Mouse (Mus musculus) forebrain, postnatal 0 days (tissue): ENCODE data around the gene Mcat. TPM values are rescaled to one million over a fixed set of nuclear protein-coding genes. Genes with fewer than 3 reads are reported as not detected.
A peak's percentile ranks its signal among the peaks of the same experiment; 100 is the strongest.

Source experiments
- ATAC-seq: fragments of 200-750 bp; cut with Nextera tagmentation; 2 replicates; pipeline ENCODE4 v1.8.0; 2017; ENCODE audit warnings: mild to moderate bottlenecking, moderate library complexity
- DNase-seq: peaks from one replicate; pipeline ENCODE4 v3.0.0-alpha.2; 2015
- H3K27ac ChIP-seq: fragments of 300-500 bp; sonication (generic); 2 replicates; pipeline ENCODE4 v1.5.1; 2014; ENCODE audit warnings: low read depth, mild to moderate bottlenecking, antibody characterized with exemption, low read length, moderate library complexity, mixed read lengths
- H3K27me3 ChIP-seq: fragments of 300-500 bp; sonication (generic); 2 replicates; pipeline ENCODE4 v1.6.1; 2014; ENCODE audit warnings: mild to moderate bottlenecking, low read length, mixed read lengths; ENCODE audit not compliant: insufficient read depth
- H3K36me3 ChIP-seq: fragments of 300-500 bp; sonication (generic); 2 replicates; pipeline ENCODE4 v1.6.1; 2014; ENCODE audit warnings: mild to moderate bottlenecking, moderate library complexity; ENCODE audit not compliant: insufficient read depth
- H3K4me1 ChIP-seq: fragments of 300-500 bp; sonication (generic); 2 replicates; pipeline ENCODE4 v1.6.1; 2014; ENCODE audit warnings: antibody characterized with exemption; ENCODE audit not compliant: insufficient read depth
- H3K4me2 ChIP-seq: fragments of 300-500 bp; sonication (generic); 2 replicates; pipeline ENCODE4 v1.6.1; 2014; ENCODE audit warnings: low read depth, mild to moderate bottlenecking, moderate library complexity
- H3K4me3 ChIP-seq: fragments of 300-500 bp; sonication (generic); 2 replicates; pipeline ENCODE4 v1.5.1; 2014; ENCODE audit warnings: low read depth, low read length, mixed read lengths
- H3K9ac ChIP-seq: fragments of 300-500 bp; sonication (generic); 2 replicates; pipeline ENCODE4 v1.6.1; 2014; ENCODE audit warnings: mild to moderate bottlenecking
- H3K9me3 ChIP-seq: fragments of 300-500 bp; sonication (generic); 2 replicates; pipeline ENCODE4 v1.6.1; 2016; ENCODE audit warnings: low read length
- CTCF ChIP-seq: sonication (generic); IDR thresholded peaks from 2 replicates; pipeline ENCODE4 v1.5.1; 2016; ENCODE audit warnings: antibody characterized with exemption, control low read depth, low read depth
- WGBS: fragments of 180-500 bp; shearing (Covaris S2); extraction: QIAGEN DNeasy Blood & Tissue Kit; methylation state at CpG from one replicate; pipeline ENCODE4 v1.1.7; 2014; 5-methylcytosine and 5-hydroxymethylcytosine counted together
- polyA plus RNA-seq: library from polyadenylated mRNA; unstranded; fragments of >200 nt; fragmentation: Nextera tagmentation; extraction: Ambion mirVana; gene quantifications from 2 replicates; pipeline ENCODE4 v1.2.1, GENCODE M21; 2015
- total RNA-seq: library from RNA; depleted of rRNA; stranded (reverse); fragments of >200 nt; gene quantifications from 2 replicates; pipeline ENCODE4 v1.2.3, GENCODE M21; 2014

The Mcat gene
- total and polyA plus RNA-seq, 2 experiments from 2014 or later, result 40.9 to 50.3 TPM

DNA sequence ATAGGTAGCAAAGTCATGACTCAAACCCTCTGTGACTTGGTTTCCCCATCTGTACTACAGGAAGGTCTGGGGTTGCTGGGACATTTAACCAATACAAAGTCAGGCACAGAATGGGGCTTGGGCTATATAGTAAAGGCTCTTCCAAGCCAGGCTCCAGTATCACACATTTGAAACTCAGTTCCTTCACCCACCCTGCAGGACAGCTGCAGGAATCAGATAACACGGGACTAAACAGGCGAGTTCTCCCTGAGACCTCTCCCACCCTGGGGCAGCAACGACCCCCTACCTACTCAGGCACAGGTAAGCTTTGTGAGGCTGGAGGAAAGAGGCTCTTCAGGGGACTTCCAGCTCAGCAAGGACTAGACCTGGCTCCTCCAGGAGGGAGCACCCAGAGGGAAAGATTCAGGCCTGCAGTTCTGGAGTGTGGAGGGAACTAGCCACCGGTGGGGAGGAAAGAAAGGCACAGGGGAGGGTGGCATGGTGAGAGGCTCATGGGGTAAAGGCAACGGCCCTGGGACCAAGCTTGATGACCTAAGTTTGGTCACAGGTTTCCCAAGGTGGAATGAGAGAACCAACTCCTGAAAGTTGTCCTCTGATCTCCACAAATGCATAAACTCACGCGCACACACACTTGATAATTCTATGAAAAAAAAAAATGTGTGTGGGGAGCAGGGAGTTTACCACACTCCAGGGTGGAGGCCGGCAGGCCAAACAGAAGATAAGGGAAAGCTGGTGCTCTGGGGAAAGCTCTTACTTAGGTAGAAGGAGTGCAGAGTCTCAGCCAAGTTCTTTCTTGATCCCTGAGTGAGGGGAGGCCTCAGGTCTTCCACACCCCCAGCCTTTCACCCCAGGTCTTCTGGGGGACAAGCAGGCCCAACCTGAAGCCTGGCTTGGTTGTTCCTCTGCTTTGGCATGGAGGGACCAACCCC lies 28.9 kb upstream of the Mcat start:
- Histone ChIP-seq H3K4me1 (peaks cover 16% of the 10 kb centered on the region; the same call in 1 of the 2 replicates), H3K36me3 (peaks cover 13% of the 10 kb centered on the region; the same call in 1 of the 2 replicates), H3K9ac (no peak overlapping the region), H3K4me3 (no peak overlapping the region), H3K4me2 (no peak overlapping the region), H3K9me3 (no peaks in the 10 kb centered on the region), H3K27ac (no peak overlapping the region), H3K27me3 (no peaks in the 10 kb centered on the region)
- TF ChIP-seq CTCF, result no peak
- WGBS, result 85% methylated on average over 8 of the region's 8 CpGs
- no peak for DNase-seq
- no peak for ATAC-seq

DNA sequence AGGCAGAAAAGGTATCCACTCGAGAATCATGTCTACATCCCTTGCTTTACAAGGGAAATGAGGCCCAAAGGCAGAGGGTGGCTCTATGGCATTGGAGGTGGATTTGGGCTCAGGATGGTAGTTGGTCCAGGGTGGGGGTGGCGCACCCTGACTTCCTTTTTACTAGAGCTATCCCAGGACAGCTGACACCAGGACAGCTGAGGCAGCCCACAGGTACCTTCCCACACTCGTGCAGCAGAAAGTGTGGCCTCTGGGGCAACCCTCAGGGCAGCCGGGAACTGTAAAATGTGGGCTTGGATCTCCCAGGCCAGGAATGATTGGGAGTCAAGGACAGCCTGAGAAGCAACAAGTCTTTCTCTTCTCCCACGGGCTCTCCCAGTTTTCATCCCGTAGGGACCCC lies 28.2 kb upstream of the Mcat start:
- no peak overlapping the region for H3K9ac ChIP-seq
- DNase-seq (no peak), ATAC-seq (no peak)
- no peak overlapping the region for H3K4me3 ChIP-seq
- no peak overlapping the region for H3K4me2 ChIP-seq
- H3K9me3 ChIP-seq, result no peaks in the 10 kb centered on the region
- H3K36me3 ChIP-seq, result peaks cover 21% of the 10 kb centered on the region
- H3K27ac ChIP-seq, result no peak overlapping the region
- H3K4me1 ChIP-seq, result peaks cover 16% of the 10 kb centered on the region; the same call in 1 of the 2 replicates
- no peaks in the 10 kb centered on the region for H3K27me3 ChIP-seq
- no peak for TF ChIP-seq CTCF
- WGBS, result 95% methylated on average over 6 of the region's 6 CpGs

DNA sequence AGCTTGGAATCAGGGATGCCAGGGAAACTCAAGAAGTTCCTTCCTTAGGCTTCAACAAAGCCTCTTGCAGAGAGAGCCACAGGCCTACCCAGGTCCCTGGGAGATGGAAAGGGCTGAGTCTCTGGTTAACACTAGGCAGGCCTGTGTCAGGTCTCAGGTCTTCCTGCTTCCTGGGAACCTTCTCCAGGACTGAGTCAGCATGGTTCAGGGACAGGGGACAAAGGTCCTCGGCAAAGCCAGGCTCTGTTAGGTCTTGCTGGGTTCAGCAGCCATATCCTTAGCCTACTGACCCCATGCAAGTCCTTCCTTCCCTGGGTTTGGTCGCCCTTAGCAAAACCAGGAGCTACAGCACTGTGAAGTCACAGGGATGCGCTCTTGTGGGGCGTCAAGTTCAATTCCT lies 27.3 kb upstream of the Mcat start:
- no peak overlapping the region for H3K4me2 ChIP-seq
- H3K4me1 ChIP-seq, result peaks cover 16% of the 10 kb centered on the region; the same call in 1 of the 2 replicates
- no peak overlapping the region for H3K4me3 ChIP-seq
- peaks cover 30% of the 10 kb centered on the region for H3K36me3 ChIP-seq
- no peaks in the 10 kb centered on the region for H3K27me3 ChIP-seq
- DNase-seq (no peak), ATAC-seq (no peak)
- H3K9ac ChIP-seq, result no peak overlapping the region
- 90% methylated on average over 4 of the region's 4 CpGs for WGBS
- no peaks in the 10 kb centered on the region for H3K9me3 ChIP-seq
- TF ChIP-seq CTCF, result no peak
- H3K27ac ChIP-seq, result no peak overlapping the region

DNA sequence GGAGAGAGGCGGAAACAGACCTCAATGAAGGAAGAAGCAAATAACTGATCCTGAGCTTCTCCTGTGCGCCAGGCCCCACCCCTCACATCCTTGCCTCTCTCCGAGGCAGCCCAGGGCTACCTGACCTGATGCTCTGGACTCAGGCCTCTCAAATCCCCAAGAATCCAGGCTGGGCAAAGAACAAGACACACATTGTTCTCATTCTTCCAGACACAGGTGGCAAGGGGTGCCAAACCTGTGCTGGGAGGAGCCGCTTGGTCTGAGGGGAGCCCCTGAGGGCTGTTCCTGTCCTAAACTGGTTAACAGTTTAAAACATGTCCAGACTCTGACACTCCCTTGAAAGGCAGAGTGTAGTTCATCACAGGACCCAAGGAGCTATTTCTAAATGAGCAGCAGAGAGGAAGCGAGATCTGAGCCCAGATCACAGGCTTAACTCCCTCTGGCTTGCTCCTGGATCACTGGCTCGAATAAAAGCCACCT lies 21.2 kb upstream of the Mcat start:
- Histone ChIP-seq H3K36me3 (peaks cover 82% of the 10 kb centered on the region), H3K27ac (no peak overlapping the region), H3K9ac (no peak overlapping the region), H3K4me2 (no peak overlapping the region), H3K4me3 (no peak overlapping the region), H3K4me1 (no peaks in the 10 kb centered on the region), H3K27me3 (no peaks in the 10 kb centered on the region), H3K9me3 (no peaks in the 10 kb centered on the region)
- no peak for TF ChIP-seq CTCF
- ATAC-seq (no peak), DNase-seq (no peak)
- WGBS, result 93% methylated on average over 6 of the region's 6 CpGs

DNA sequence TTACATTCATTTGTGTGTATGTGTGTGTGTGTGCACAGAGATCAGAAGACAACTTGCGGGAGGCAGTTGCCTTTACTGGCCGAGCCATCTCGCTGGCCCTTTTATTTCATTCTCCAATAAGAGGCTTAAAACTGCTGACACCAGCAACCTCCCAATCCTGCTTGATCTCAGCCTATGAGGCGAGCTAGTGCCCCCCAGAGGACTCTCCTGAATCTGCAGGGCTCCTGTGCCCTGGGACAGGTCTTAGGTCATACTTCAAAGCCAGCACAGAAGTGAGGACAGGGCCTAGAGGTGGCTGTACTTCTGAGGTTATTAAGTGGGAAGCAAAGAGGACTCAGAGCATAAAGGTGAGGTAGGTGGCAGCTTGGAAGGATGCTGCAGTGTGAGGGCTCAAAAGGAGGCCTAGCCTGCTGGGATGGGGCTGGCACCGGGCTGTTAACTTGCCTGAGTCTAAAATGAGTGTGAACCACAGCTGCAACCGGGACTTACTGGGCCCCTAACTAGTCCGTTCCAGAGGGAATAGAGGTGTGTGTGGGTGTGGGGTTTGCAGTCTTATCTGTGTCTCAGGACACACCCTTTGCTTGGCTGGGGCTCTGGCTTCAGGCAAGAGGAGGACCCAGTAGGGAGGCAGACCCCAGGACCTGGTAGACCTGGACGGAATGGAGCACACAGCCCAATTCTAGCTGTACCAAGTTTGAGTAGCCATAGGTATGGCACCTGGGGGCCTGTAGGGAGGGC lies 20.0 kb upstream of the Mcat start:
- 75% methylated on average over 8 of the region's 8 CpGs for WGBS
- no peaks in the 10 kb centered on the region for H3K27me3 ChIP-seq
- peaks cover 94% of the 10 kb centered on the region for H3K36me3 ChIP-seq
- peak; percentile 35 for TF ChIP-seq CTCF
- no peaks in the 10 kb centered on the region for H3K4me1 ChIP-seq
- H3K9ac ChIP-seq, result no peak overlapping the region
- no peak for ATAC-seq
- no peak overlapping the region for H3K4me2 ChIP-seq
- no peaks in the 10 kb centered on the region for H3K9me3 ChIP-seq
- no peak overlapping the region for H3K27ac ChIP-seq
- H3K4me3 ChIP-seq, result no peak overlapping the region
- no peak for DNase-seq

DNA sequence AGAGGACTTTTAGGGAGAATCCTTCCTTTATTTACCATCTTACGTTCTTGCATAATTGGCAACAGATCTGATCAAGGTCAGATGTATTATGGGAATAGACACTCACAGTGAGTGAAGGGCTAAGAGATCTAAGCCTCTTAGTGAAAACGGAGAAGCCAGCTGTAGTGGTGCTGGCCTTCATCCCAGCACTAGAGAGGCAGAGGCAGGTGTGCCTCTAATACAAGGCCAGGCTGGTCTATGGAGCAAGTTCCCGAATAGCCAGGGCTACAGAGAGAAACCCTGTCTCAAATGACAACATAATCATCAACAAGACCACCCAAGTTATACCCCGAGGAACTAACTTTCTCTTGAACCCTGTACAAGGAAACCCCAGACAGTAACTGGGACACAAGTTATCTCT lies 19.3 kb upstream of the Mcat start:
- Histone ChIP-seq H3K9ac (no peak overlapping the region), H3K27ac (no peak overlapping the region), H3K4me3 (no peak overlapping the region), H3K4me2 (no peak overlapping the region), H3K36me3 (peaks cover 96% of the 10 kb centered on the region), H3K27me3 (no peaks in the 10 kb centered on the region), H3K4me1 (no peaks in the 10 kb centered on the region), H3K9me3 (no peaks in the 10 kb centered on the region)
- DNase-seq (no peak), ATAC-seq (no peak)
- TF ChIP-seq CTCF, result no peak
- WGBS, result 79% methylated on average over 4 of the region's 4 CpGs

DNA sequence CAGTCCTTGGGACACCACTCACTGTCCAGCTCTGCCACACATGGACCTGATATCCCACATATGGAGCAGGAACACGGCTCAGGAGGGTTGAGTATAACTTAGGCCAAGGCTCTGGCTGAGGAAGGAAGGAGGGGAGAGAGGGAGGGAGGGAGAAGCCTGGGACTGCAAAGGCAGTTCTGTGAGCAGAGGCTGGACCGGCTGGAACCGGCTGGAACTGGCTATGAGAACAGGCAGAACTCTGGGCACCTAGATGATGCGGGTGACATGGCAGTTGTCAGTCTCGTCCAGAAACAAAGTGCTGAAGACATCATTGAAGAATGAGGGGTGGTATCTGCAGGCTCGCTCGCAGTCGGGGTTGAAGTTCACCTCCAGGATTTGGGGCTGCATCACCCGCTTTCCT lies 13.1 kb upstream of the Mcat start:
- Histone ChIP-seq H3K27me3 (no peaks in the 10 kb centered on the region), H3K4me2 (no peak overlapping the region), H3K9me3 (no peaks in the 10 kb centered on the region), H3K36me3 (peaks cover 64% of the 10 kb centered on the region), H3K9ac (no peak overlapping the region), H3K4me3 (no peak overlapping the region), H3K27ac (no peak overlapping the region), H3K4me1 (no peaks in the 10 kb centered on the region)
- DNase-seq (no peak), ATAC-seq (no peak)
- WGBS, result 94% methylated on average over 9 of the region's 9 CpGs
- no peak for TF ChIP-seq CTCF
